Mouse (Mus musculus): ENCODE results near the gene Slc35e4.
A peak's percentile ranks its signal among the peaks of the same experiment; 100 is the strongest.
"Not testable (repeated sequence)": the region's sequence is repeated elsewhere in the genome, so short reads cannot be mapped to it uniquely, and the experiment has no call there.

Slc35e4 gene

GRCm38 (mm10) chr11:3913316-3914108, 952 bp downstream of the Slc35e4 start:
- peak; percentile 92 for DNase-seq (ENCODE audit: low spot score)

- DNase-seq (ENCODE audit: low spot score): peak; percentile 39
Measured at GRCm38 (mm10) chr11:3912875-3913271, 1.6 kb downstream of the Slc35e4 start.

- no peak for DNase-seq (ENCODE audit: low spot score)
Measured at GRCm38 (mm10) chr11:3912100-3912874, 2.2 kb downstream of the Slc35e4 start.

GRCm38 (mm10) chr11:3911440-3911839, 3.0 kb downstream of the Slc35e4 start:
- not testable (repeated sequence) for DNase-seq (ENCODE audit: low spot score)

GRCm38 (mm10) chr11:3910513-3911310, 3.8 kb downstream of the Slc35e4 start:
- DNase-seq (ENCODE audit: low spot score): no peak

GRCm38 (mm10) chr11:3909236-3909635, 5.2 kb downstream of the Slc35e4 start:
- no peak for DNase-seq (ENCODE audit: low spot score)

- DNase-seq (ENCODE audit: low spot score): no peak
Measured at GRCm38 (mm10) chr11:3905446-3905845, 9.0 kb downstream of the Slc35e4 start.

GRCm38 (mm10) chr11:3904673-3905072, 9.8 kb downstream of the Slc35e4 start:
- DNase-seq (ENCODE audit: low spot score): no peak

- peak; percentile 74 for DNase-seq (ENCODE audit: low spot score)
Measured at GRCm38 (mm10) chr11:3903046-3903445, 11.4 kb downstream of the Slc35e4 start.

GRCm38 (mm10) chr11:3902516-3902915, 11.9 kb downstream of the Slc35e4 start:
- no peak for DNase-seq (ENCODE audit: low spot score)

GRCm38 (mm10) chr11:3900296-3900695, 14.2 kb downstream of the Slc35e4 start:
- DNase-seq (ENCODE audit: low spot score): no peak

- DNase-seq (ENCODE audit: low spot score): no peak
Measured at GRCm38 (mm10) chr11:3895933-3896332, 18.5 kb downstream of the Slc35e4 start.

GRCm38 (mm10) chr11:3895458-3895857, 19.0 kb downstream of the Slc35e4 start:
- no peak for DNase-seq (ENCODE audit: low spot score)

GRCm38 (mm10) chr11:3894406-3895281, 19.8 kb downstream of the Slc35e4 start, which contains the start of the genes 4921536K21Rik and Dusp18:
Gene 4921536K21Rik (minus strand): TSS chr11:3895098.
Gene Dusp18 (plus strand): TSS chr11:3895240.
- peak; percentile 91 for DNase-seq (ENCODE audit: low spot score)

GRCm38 (mm10) chr11:3893970-3894369, 20.5 kb downstream of the Slc35e4 start:
- no peak for DNase-seq (ENCODE audit: low spot score)

GRCm38 (mm10) chr11:3887331-3887730, 27.1 kb downstream of the Slc35e4 start:
- DNase-seq (ENCODE audit: low spot score): no peak

- no peak for DNase-seq (ENCODE audit: low spot score)
Measured at GRCm38 (mm10) chr11:3883711-3884110, 30.8 kb downstream of the Slc35e4 start.

GRCm38 (mm10) chr11:3879836-3880235, 34.6 kb downstream of the Slc35e4 start:
- DNase-seq (ENCODE audit: low spot score): peak; percentile 59

- DNase-seq (ENCODE audit: low spot score): no peak
Measured at GRCm38 (mm10) chr11:3878660-3879059, 35.8 kb downstream of the Slc35e4 start.

GRCm38 (mm10) chr11:3876419-3876818, 38.0 kb downstream of the Slc35e4 start:
- DNase-seq (ENCODE audit: low spot score): no peak

GRCm38 (mm10) chr11:3864343-3864742, 50.1 kb downstream of the Slc35e4 start:
- no peak for DNase-seq (ENCODE audit: low spot score)
